In the genomic region with DNA sequence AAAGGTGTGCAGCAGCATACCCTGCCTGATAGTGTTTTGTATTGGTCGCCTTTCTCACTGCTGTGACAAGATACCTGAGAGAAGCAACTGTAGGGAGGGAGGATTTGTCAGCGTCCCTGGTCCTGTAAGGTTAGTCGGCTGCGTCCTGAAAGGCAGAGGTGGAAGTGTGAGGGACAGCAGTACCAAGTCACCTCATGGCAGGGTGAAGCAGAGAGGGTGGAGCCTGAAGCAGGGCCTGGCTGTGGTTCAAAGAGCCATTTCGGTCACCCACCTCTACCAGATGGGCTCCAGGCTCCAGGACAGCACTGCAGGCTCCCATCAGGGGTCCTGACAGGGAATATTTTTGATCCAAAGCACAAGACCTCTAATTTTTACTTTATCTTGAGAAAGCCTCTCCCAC, we compare ENCODE assay signal across 20 mouse cellular contexts. TPM values are rescaled to one million over a fixed set of nuclear protein-coding genes. Genes with fewer than 3 reads are reported as not detected.
DNase-seq lines count a peak whose midpoint lies in the region; TF ChIP-seq lines count a peak whose summit lies in the region.
"Had no signal": no experiment of that assay in that cellular context is flagged by ENCODE, and none has a peak within 500 bp of the region (broad histone marks: within the 10 kb centered on the region; RNA-seq: fewer than 3 reads in every experiment).

No protein-coding gene starts in this region.

- H3K36me3 ChIP-seq in heart, adult 2 months (ENCODE audit: control insufficient read depth, insufficient read depth, low read length): no peaks in the 10 kb centered on the region
- H3K36me3 ChIP-seq in ES-Bruce4 (ENCODE audit: control insufficient read depth, insufficient read depth, low read length, poor library complexity, severe bottlenecking): no peaks in the 10 kb centered on the region
- H3K36me3 ChIP-seq: embryonic facial prominence, embryonic 13.5 days; embryonic facial prominence, embryonic 15.5 days; forebrain, embryonic 10.5 days; forebrain, embryonic 12.5 days; G1E had no signal

- WGBS in heart, adult 2 months: 70% methylated on average over 5 of the region's 5 CpGs

- peak; percentile 12 for DNase-seq in heart, postnatal 4 days
- no peak for DNase-seq in heart, adult 2 months
- no peak for DNase-seq in urinary bladder, adult 18-20 months (ENCODE audit: low spot score in 2 of 2)
- no peak for DNase-seq in cerebellum, postnatal 10 days
- DNase-seq: adrenal gland, adult 8-10 months; adrenal gland, postnatal 14 days; adrenal gland, postnatal 36 days; cerebellum, adult 11-12 months; cerebellum, adult 2 months; cerebellum, adult 9-10 months; cerebellum, postnatal 14 days; cerebellum, postnatal 36 days; embryo, embryonic 11 days had no signal

- H3K27ac ChIP-seq in heart, adult 2 months: no peak overlapping the region
- peak overlapping the region; percentile 65 for H3K27ac ChIP-seq in ES-Bruce4 (ENCODE audit: insufficient read depth, low read length)
- H3K27ac ChIP-seq: embryonic facial prominence, embryonic 13.5 days; embryonic facial prominence, embryonic 15.5 days; forebrain, embryonic 10.5 days; forebrain, embryonic 12.5 days had no signal

- TF ChIP-seq POLR2A in heart, adult 2 months (IDR thresholded peaks at IDR 0.05; ENCODE audit: insufficient read depth, low read depth, low read length): no peak
- TF ChIP-seq POLR2A in ES-Bruce4 (IDR thresholded peaks at IDR 0.05; ENCODE audit: insufficient read depth, low read length): no peak

- H3K79me2 ChIP-seq in heart, adult 2 months (replicated peaks; ENCODE audit: control insufficient read depth, insufficient read depth, low read length): no peaks in the 10 kb centered on the region

- no peak for TF ChIP-seq CTCF in heart, adult 2 months (IDR thresholded peaks at IDR 0.05)
- TF ChIP-seq CTCF in ES-Bruce4 (IDR thresholded peaks at IDR 0.05; ENCODE audit: low read depth, low read length): no peak

- peaks cover 2% of the 10 kb centered on the region; the same call in 1 of the 2 replicates for H3K4me1 ChIP-seq in heart, adult 2 months (ENCODE audit: control insufficient read depth, insufficient read depth, low read length)
- H3K4me1 ChIP-seq in ES-Bruce4 (ENCODE audit: control insufficient read depth, insufficient read depth, low read length): peaks cover 2% of the 10 kb centered on the region
- H3K4me1 ChIP-seq: embryonic facial prominence, embryonic 13.5 days; embryonic facial prominence, embryonic 15.5 days; forebrain, embryonic 12.5 days had no signal

- no peak overlapping the region for H3K9ac ChIP-seq in heart, adult 2 months (ENCODE audit: low read depth, low read length)
- peak overlapping the region; percentile 25; the same call in 1 of the 2 replicates for H3K9ac ChIP-seq in ES-Bruce4 (ENCODE audit: low read depth, poor library complexity, severe bottlenecking)
- H3K9ac ChIP-seq: embryonic facial prominence, embryonic 13.5 days; embryonic facial prominence, embryonic 15.5 days; forebrain, embryonic 12.5 days had no signal

- no peak for TF ChIP-seq EP300 in heart, adult 2 months (IDR thresholded peaks at IDR 0.05; ENCODE audit: insufficient read depth, low read depth, low read length)
- TF ChIP-seq EP300 in ES-Bruce4 (IDR thresholded peaks at IDR 0.05; ENCODE audit: insufficient read depth, low read depth, low read length): no peak

- H3K4me3 ChIP-seq in heart, adult 2 months: no peak overlapping the region
- no peak overlapping the region for H3K4me3 ChIP-seq in ES-Bruce4 (ENCODE audit: low read depth, low read length)
- H3K4me3 ChIP-seq: embryonic facial prominence, embryonic 13.5 days; embryonic facial prominence, embryonic 15.5 days; erythroblast, embryonic 14.5 days; forebrain, embryonic 10.5 days; forebrain, embryonic 12.5 days had no signal

- intact Hi-C loops in heart, adult 2 months (cut with DNase I): no loop called here

- H3K9me3 ChIP-seq in ES-Bruce4 (replicated peaks; ENCODE audit: control insufficient read depth, insufficient read depth, low read length, poor library complexity, severe bottlenecking): no peaks in the 10 kb centered on the region
- H3K9me3 ChIP-seq: embryonic facial prominence, embryonic 13.5 days; embryonic facial prominence, embryonic 15.5 days; forebrain, embryonic 10.5 days; forebrain, embryonic 12.5 days; G1E had no signal

- no peaks in the 10 kb centered on the region for H3K27me3 ChIP-seq in heart, adult 2 months (ENCODE audit: control insufficient read depth, insufficient read depth, low read length)
- H3K27me3 ChIP-seq in ES-Bruce4 (ENCODE audit: control insufficient read depth, insufficient read depth, low read length, poor library complexity, severe bottlenecking): no peaks in the 10 kb centered on the region
- H3K27me3 ChIP-seq: embryonic facial prominence, embryonic 13.5 days; embryonic facial prominence, embryonic 15.5 days; forebrain, embryonic 12.5 days had no signal

RNA-seq across cellular contexts. Expression of a gene that starts 13.9 kb away (rescaled TPM):
- 10 to 100 TPM; 20.3 to 20.7 TPM for total RNA-seq in heart, postnatal 4 days (2021)
- total RNA-seq in heart, adult 2 months (2021): 10 to 100 TPM; 26.9 to 32.2 TPM
- 33.4 and 35.5 TPM in 2 replicates for polyA plus RNA-seq in heart, adult 2 months (2012; rRNA removed)
- 80.1 and 86.7 TPM in 2 replicates for polyA plus RNA-seq in ES-Bruce4 (2011; ENCODE audit: insufficient read depth, insufficient read length, low read depth, missing spikeins)
